Mouse (Mus musculus) gonadal fat pad, adult 2 months (tissue): ENCODE measurements around the gene Alkbh4. TPM values are rescaled to one million over a fixed set of nuclear protein-coding genes. Genes with fewer than 3 reads are reported as not detected.
"Not testable (repeated sequence)": the region's sequence is repeated elsewhere in the genome, so short reads cannot be mapped to it uniquely, and the experiment has no call there.

ENCODE experiments used
- DNase-seq: peaks from one replicate; pipeline ENCODE4 v3.0.0-alpha.2; 2012; ENCODE audit warnings: low read depth
- polyA plus RNA-seq: library from polyadenylated mRNA; depleted of rRNA; stranded (reverse); fragments of >200 nt; gene quantifications from 2 replicates; pipeline ENCODE4 v1.2.3, GENCODE M21; 2012

The Alkbh4 gene
- polyA plus RNA-seq, 1 experiment: 10.8 TPM

GRCm38 (mm10) chr5:136142746-136143145 is 6.8 kb downstream of the Alkbh4 start:
- no peak for DNase-seq

- DNase-seq: no peak
Observed at GRCm38 (mm10) chr5:136143161-136143755, 7.3 kb downstream of the Alkbh4 start.

GRCm38 (mm10) chr5:136144606-136145430 is 8.9 kb downstream of the Alkbh4 start:
- no peak for DNase-seq

GRCm38 (mm10) chr5:136146936-136147335 is 11.0 kb downstream of the Alkbh4 start:
- DNase-seq: no peak

- no peak for DNase-seq
Observed at GRCm38 (mm10) chr5:136147704-136148103, 11.8 kb downstream of the Alkbh4 start.

- DNase-seq: not testable (repeated sequence)
Observed at GRCm38 (mm10) chr5:136149134-136149576, 13.2 kb downstream of the Alkbh4 start.

- DNase-seq: no peak
Observed at GRCm38 (mm10) chr5:136152365-136152764, 16.4 kb downstream of the Alkbh4 start.

GRCm38 (mm10) chr5:136155399-136155798 is 19.5 kb downstream of the Alkbh4 start:
- DNase-seq: no peak

- not testable (repeated sequence) for DNase-seq
Observed at GRCm38 (mm10) chr5:136160084-136160483, 24.1 kb downstream of the Alkbh4 start.

GRCm38 (mm10) chr5:136163807-136164474 is 28.0 kb downstream of the Alkbh4 start:
- DNase-seq: no peak

GRCm38 (mm10) chr5:136165246-136165645 is 29.3 kb downstream of the Alkbh4 start:
- DNase-seq: no peak

- DNase-seq: no peak
Observed at GRCm38 (mm10) chr5:136167296-136167695, 31.4 kb downstream of the Alkbh4 start.

GRCm38 (mm10) chr5:136168071-136168470 is 32.1 kb downstream of the Alkbh4 start:
- no peak for DNase-seq

- DNase-seq: no peak
Observed at GRCm38 (mm10) chr5:136169626-136170511, 33.9 kb downstream of the Alkbh4 start.

GRCm38 (mm10) chr5:136170512-136171362 is 34.8 kb downstream of the Alkbh4 start, which contains the start of gene Orai2:
TSS of gene Orai2 (minus strand) at chr5:136170713.
- no peak for DNase-seq

GRCm38 (mm10) chr5:136171363-136172341 is 35.7 kb downstream of the Alkbh4 start:
- DNase-seq: no peak

GRCm38 (mm10) chr5:136172939-136173338 is 37.0 kb downstream of the Alkbh4 start:
- DNase-seq: no peak

GRCm38 (mm10) chr5:136173606-136174463 is 37.9 kb downstream of the Alkbh4 start:
- DNase-seq: no peak
